Mouse (Mus musculus): Measurements from ENCODE around the gene D11Wsu47e.

GRCm38 (mm10) chr11:113727992-113728391 lies 43.8 kb downstream of the D11Wsu47e start:
- TF ChIP-seq CTCF (IDR thresholded peaks at IDR 0.05) (no peak), EP300 (IDR thresholded peaks at IDR 0.05) (no peak)
